Mouse (Mus musculus): Measurements from ENCODE around the gene Mfsd1. TPM values are rescaled to one million over a fixed set of nuclear protein-coding genes. Genes with fewer than 3 reads are reported as not detected.
A peak's percentile ranks its signal among the peaks of the same experiment; 100 is the strongest.

The Mfsd1 gene
- 12.7 and 20.2 TPM in 2 replicates for polyA plus RNA-seq (2011; ENCODE audit: insufficient read depth, insufficient read length, low replicate concordance, missing spikeins)

DNA sequence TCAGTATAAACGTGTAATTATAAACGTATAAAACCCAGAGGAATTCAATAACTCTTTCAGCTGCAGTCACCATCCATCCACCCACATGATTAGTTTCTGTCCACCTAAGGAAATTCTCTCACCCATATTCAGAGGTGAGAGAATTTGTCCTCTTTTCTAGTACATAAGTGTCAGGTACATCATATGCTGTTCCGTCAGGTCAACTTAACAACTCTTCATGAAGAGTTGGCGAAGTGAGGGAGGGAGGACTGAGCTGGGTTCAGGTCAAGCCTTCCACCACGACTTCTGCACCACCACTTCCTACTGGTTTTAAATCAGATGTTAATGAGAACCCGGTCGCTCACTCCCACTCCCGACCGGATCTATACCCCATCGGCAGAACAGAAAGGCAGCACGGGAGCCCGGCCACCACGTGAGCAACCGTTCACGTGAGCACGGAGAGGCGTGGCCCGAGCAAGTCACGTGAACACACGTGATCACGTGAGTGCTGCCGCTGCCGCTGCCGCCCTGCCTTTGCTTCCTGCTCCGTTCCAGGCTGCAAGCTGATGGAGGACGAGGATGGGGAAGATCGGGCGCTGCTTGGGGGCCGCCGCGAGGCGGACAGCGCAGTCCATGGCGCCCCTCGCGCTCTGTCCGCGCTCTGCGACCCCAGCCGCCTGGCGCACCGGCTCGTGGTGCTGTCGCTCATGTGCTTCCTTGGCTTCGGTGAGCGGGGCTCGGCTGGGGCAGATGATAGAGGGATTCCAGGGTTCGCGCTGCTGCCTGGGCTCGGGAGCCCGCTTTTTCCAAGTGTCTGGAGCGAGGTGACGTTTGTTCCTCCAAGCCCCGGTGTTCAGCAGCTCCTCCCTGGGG is at the start of gene Mfsd1:
Gene Mfsd1, plus strand, starts transcription at position 469 of the 852 bp plus-strand sequence.
- H3K27ac ChIP-seq (ENCODE audit: control insufficient read depth, insufficient read depth, low read depth, low read length, poor library complexity) = peak within 1 kb of the TSS; percentile 40; the same call in 1 of the 2 replicates
- TF ChIP-seq POLR2A (IDR thresholded peaks at IDR 0.05; ENCODE audit: borderline replicate concordance, control insufficient read depth, low read depth, low read length) = peak; percentile 79
- no peak for TF ChIP-seq CTCF (IDR thresholded peaks at IDR 0.05; ENCODE audit: control insufficient read depth, insufficient read depth, low read length)
- H3K4me1 ChIP-seq (ENCODE audit: control insufficient read depth, insufficient read depth, low read length) = no peaks in the 10 kb centered on the region; the same call in 1 of the 2 replicates
- 4% methylated on average over 54 of the region's 54 CpGs for WGBS
- H3K4me3 ChIP-seq (replicated peaks; ENCODE audit: control insufficient read depth, low read depth, low read length) = peak within 1 kb of the TSS; percentile 80

DNA sequence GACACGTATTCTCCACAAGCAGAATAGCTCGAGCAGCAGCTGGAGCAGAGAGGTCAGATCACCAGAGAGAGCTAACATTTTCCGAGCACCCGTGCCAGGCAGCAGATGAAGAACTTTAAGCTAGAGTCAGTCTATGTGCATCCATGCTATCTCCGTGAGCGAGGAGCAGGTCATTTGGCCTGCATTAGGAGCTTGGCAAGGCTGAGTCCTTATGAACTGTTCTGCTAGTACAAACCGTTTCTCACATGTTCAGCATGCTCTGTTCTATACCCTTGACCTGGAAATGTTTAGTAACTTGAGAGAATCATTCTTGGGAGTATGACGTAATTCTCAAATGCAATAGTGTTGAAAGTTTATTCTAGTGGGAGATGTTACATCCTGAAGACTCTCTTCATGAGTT is 38.9 kb upstream of the Mfsd1 start:
- Histone ChIP-seq H3K4me3 (replicated peaks; ENCODE audit: control insufficient read depth, low read depth, low read length) (no peak overlapping the region), H3K27ac (ENCODE audit: control insufficient read depth, insufficient read depth, low read depth, low read length, poor library complexity) (no peak overlapping the region), H3K4me1 (ENCODE audit: control insufficient read depth, insufficient read depth, low read length) (no peaks in the 10 kb centered on the region)
- TF ChIP-seq CTCF (IDR thresholded peaks at IDR 0.05; ENCODE audit: control insufficient read depth, insufficient read depth, low read length) = no peak
- no peak for TF ChIP-seq POLR2A (IDR thresholded peaks at IDR 0.05; ENCODE audit: borderline replicate concordance, control insufficient read depth, low read depth, low read length)
- 78% methylated on average over 8 of the region's 8 CpGs for WGBS

GRCm38 (mm10) chr3:67551193-67551592 is 31.3 kb upstream of the Mfsd1 start:
- 63% methylated on average over 3 of the region's 3 CpGs for WGBS
- TF ChIP-seq CTCF (IDR thresholded peaks at IDR 0.05; ENCODE audit: control insufficient read depth, insufficient read depth, low read length) = no peak
- no peak for TF ChIP-seq POLR2A (IDR thresholded peaks at IDR 0.05; ENCODE audit: borderline replicate concordance, control insufficient read depth, low read depth, low read length)
- Histone ChIP-seq H3K27ac (ENCODE audit: control insufficient read depth, insufficient read depth, low read depth, low read length, poor library complexity) (no peak overlapping the region), H3K4me1 (ENCODE audit: control insufficient read depth, insufficient read depth, low read length) (no peaks in the 10 kb centered on the region; the same call in 1 of the 2 replicates), H3K4me3 (replicated peaks; ENCODE audit: control insufficient read depth, low read depth, low read length) (no peak overlapping the region)

DNA sequence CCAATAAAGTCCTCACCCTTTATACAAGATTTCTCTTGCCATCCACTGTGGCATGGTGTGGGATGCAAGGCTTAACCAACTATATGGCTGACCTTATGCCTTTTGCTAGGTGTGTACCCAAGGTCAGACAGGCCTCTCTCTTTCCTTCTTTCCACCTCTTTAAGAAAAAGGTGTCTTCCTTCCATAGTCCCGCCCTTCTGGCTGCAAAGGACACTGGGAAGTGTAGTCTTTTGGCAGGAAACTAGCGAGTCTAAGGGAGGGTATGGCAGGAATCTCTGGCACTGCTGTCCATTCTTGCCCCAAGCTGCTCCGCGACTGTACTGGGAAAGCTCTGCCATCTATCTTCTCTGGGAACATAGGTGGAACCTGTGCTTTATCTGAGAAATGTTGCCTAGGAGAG is 29.3 kb upstream of the Mfsd1 start:
- 59% methylated on average over 4 of the region's 4 CpGs for WGBS
- TF ChIP-seq POLR2A (IDR thresholded peaks at IDR 0.05; ENCODE audit: borderline replicate concordance, control insufficient read depth, low read depth, low read length) (no peak), CTCF (IDR thresholded peaks at IDR 0.05; ENCODE audit: control insufficient read depth, insufficient read depth, low read length) (no peak)
- no peak overlapping the region for H3K4me3 ChIP-seq (replicated peaks; ENCODE audit: control insufficient read depth, low read depth, low read length)
- no peak overlapping the region for H3K27ac ChIP-seq (ENCODE audit: control insufficient read depth, insufficient read depth, low read depth, low read length, poor library complexity)
- no peaks in the 10 kb centered on the region; the same call in 1 of the 2 replicates for H3K4me1 ChIP-seq (ENCODE audit: control insufficient read depth, insufficient read depth, low read length)

DNA sequence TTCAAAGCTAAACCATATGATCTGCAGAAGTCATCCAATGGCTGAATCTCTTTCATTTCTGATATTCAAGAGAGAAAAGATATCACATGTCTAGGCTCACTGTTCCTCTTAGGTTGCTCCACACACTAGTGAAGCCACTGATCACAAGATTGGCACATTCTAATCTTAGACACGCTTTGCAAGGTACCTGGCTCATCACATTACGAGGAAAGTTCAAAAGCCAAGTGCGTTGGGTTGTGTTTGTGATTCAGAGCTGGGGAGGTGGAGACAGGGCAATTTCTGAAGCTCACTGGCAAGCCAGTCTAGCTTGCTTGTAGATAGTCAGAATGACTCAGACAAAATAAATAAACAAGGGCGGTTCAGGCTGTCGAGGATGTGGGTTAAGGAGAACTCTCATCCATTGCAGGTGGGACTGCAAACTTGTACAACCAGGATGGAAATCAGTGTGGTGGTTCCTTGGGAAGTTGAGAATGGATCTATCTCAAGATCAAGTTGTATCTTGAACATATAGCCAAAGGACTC is 28.6 kb upstream of the Mfsd1 start:
- no peak overlapping the region for H3K4me3 ChIP-seq (replicated peaks; ENCODE audit: control insufficient read depth, low read depth, low read length)

GRCm38 (mm10) chr3:67555211-67555610 is 27.3 kb upstream of the Mfsd1 start:
- Histone ChIP-seq H3K4me3 (replicated peaks; ENCODE audit: control insufficient read depth, low read depth, low read length) (no peak overlapping the region), H3K4me1 (ENCODE audit: control insufficient read depth, insufficient read depth, low read length) (no peaks in the 10 kb centered on the region; the same call in 1 of the 2 replicates), H3K27ac (ENCODE audit: control insufficient read depth, insufficient read depth, low read depth, low read length, poor library complexity) (no peak overlapping the region)
- WGBS = 76% methylated on average over 5 of the region's 5 CpGs
- TF ChIP-seq POLR2A (IDR thresholded peaks at IDR 0.05; ENCODE audit: borderline replicate concordance, control insufficient read depth, low read depth, low read length) = no peak
- no peak for TF ChIP-seq CTCF (IDR thresholded peaks at IDR 0.05; ENCODE audit: control insufficient read depth, insufficient read depth, low read length)

More for the DNA sequence above, 28.6 kb upstream of the Mfsd1 start:
- 75% methylated on average over 5 of the region's 5 CpGs for WGBS
- H3K4me1 ChIP-seq (ENCODE audit: control insufficient read depth, insufficient read depth, low read length) = no peaks in the 10 kb centered on the region; the same call in 1 of the 2 replicates
- no peak overlapping the region for H3K27ac ChIP-seq (ENCODE audit: control insufficient read depth, insufficient read depth, low read depth, low read length, poor library complexity)
- TF ChIP-seq CTCF (IDR thresholded peaks at IDR 0.05; ENCODE audit: control insufficient read depth, insufficient read depth, low read length) (no peak), POLR2A (IDR thresholded peaks at IDR 0.05; ENCODE audit: borderline replicate concordance, control insufficient read depth, low read depth, low read length) (no peak)

DNA sequence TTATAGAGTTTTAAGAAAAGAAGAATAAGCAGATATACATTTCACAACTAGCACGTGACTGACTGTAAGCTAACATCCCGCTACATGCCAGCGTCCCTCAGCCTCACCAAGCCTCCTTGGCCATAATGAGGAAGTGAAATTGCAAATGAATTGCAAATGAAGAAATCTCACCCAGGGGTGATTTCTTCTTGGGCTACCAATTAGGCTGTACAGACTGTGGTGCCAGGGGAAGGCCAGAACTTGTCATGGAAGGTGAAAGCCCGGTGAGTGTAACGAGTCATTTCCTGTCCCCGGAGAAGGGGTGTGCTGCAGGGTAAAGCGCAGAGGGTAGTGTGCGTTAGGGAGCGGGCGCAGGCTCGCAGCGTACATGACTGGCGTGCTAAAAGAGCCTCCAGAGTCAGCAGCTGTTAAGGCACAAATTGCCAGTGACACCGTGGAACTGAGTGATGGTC is 25.3 kb upstream of the Mfsd1 start:
- 2% methylated on average over 14 of the region's 14 CpGs for WGBS
- peak overlapping the region; percentile 39 for H3K4me3 ChIP-seq (replicated peaks; ENCODE audit: control insufficient read depth, low read depth, low read length)

More for the DNA sequence above, 25.3 kb upstream of the Mfsd1 start:
- Histone ChIP-seq H3K27ac (ENCODE audit: control insufficient read depth, insufficient read depth, low read depth, low read length, poor library complexity) (peak overlapping the region; percentile 78), H3K4me1 (ENCODE audit: control insufficient read depth, insufficient read depth, low read length) (no peaks in the 10 kb centered on the region; the same call in 1 of the 2 replicates)
- peak; percentile 47; the same call in 1 of the 2 replicates for TF ChIP-seq POLR2A (IDR thresholded peaks at IDR 0.05; ENCODE audit: borderline replicate concordance, control insufficient read depth, low read depth, low read length)
- TF ChIP-seq CTCF (IDR thresholded peaks at IDR 0.05; ENCODE audit: control insufficient read depth, insufficient read depth, low read length) = no peak
